Mouse (Mus musculus): ENCODE data around the gene Cnnm1.

GRCm38 (mm10) chr19:43442906-43443305 lies 2.7 kb downstream of the Cnnm1 start:
- no peak for TF ChIP-seq MAX (IDR thresholded peaks at IDR 0.05; ENCODE audit: low read depth)
- no peak for TF ChIP-seq TCF12 (IDR thresholded peaks at IDR 0.05; ENCODE audit: insufficient read depth, poor library complexity, severe bottlenecking)
- TF ChIP-seq POLR2A (IDR thresholded peaks at IDR 0.05; ENCODE audit: insufficient read length, low read depth): no peak
- no peak for TF ChIP-seq REST (IDR thresholded peaks at IDR 0.05; ENCODE audit: insufficient read depth, insufficient read length)
- no peak for TF ChIP-seq E2F4 (IDR thresholded peaks at IDR 0.05; ENCODE audit: insufficient read depth)
- TF ChIP-seq USF1 (IDR thresholded peaks at IDR 0.05; ENCODE audit: low read depth): no peak
- no peak for TF ChIP-seq MYOD1 (IDR thresholded peaks at IDR 0.05; ENCODE audit: control insufficient read depth in 1 of 3, insufficient read length in 2 of 3, low read depth in 2 of 3)
- no peak for TF ChIP-seq POLR2AphosphoS2 (IDR thresholded peaks at IDR 0.05; ENCODE audit: insufficient read length, low read depth)
